9 mouse cellular contexts compared by ENCODE assay signal in the genomic region with DNA sequence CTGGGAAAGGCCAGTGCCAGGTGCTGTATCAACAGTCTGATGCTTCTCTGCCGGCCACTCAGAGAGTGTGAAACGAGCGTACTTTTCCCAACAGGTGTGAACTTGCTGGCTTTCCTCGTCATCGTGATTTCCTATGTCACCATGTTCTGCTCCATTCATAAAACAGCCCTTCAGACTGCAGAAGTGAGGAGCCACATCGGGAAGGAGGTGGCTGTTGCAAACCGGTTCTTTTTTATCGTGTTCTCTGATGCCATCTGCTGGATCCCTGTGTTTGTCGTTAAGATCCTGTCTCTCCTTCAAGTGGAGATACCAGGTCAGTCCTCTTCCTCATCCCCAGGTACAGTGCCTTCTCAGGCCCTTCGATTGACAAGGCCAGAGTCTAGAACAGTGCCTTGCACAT. TPM values are rescaled to one million over a fixed set of nuclear protein-coding genes. Genes with fewer than 3 reads are reported as not detected.
DNase-seq lines count a peak whose midpoint lies in the region; ATAC-seq lines count a peak whose summit lies in the region.
"Had no signal": no experiment of that assay in that cellular context is flagged by ENCODE, and none has a peak within 500 bp of the region (broad histone marks: within the 10 kb centered on the region; RNA-seq: fewer than 3 reads in every experiment).

No protein-coding gene starts in this region.

- DNase-seq in embryo, embryonic 10 days (ENCODE audit: low spot score), result peak; percentile 50
- no peak for DNase-seq in embryo, embryonic 9.5 days (ENCODE audit: extremely low spot score)
- DNase-seq in midbrain, embryonic 10.5 days (ENCODE audit: low spot score), result no peak
- DNase-seq in layer of hippocampus, adult 11-12 months (ENCODE audit: low spot score), result peak; percentile 53
- DNase-seq in urinary bladder, postnatal 25 days (ENCODE audit: low spot score), result no peak
- no peak for DNase-seq in urinary bladder, postnatal 10 days (ENCODE audit: low spot score)

- no peak overlapping the region for H3K4me3 ChIP-seq in midbrain, embryonic 13.5 days (replicated peaks)
- no peak overlapping the region for H3K4me3 ChIP-seq in midbrain, embryonic 10.5 days
- H3K4me3 ChIP-seq in midbrain, embryonic 16.5 days (ENCODE audit: low read depth, low read length), result peak overlapping the region; percentile 15; the same call in 1 of the 2 replicates

- no peaks in the 10 kb centered on the region for H3K4me1 ChIP-seq in midbrain, embryonic 13.5 days (replicated peaks)
- H3K4me1 ChIP-seq in midbrain, embryonic 10.5 days, result 0 out of 2 replicates have a peak, but pooled peaks cover 3% of the 10 kb centered on the region
- H3K4me1 ChIP-seq in midbrain, embryonic 16.5 days (ENCODE audit: control insufficient read depth, insufficient read depth, low read length), result peaks cover 3% of the 10 kb centered on the region; the same call in 1 of the 2 replicates

- H3K27ac ChIP-seq in midbrain, embryonic 13.5 days, result no peak overlapping the region
- no peak overlapping the region for H3K27ac ChIP-seq in midbrain, embryonic 10.5 days (replicated peaks)
- H3K27ac ChIP-seq in midbrain, embryonic 16.5 days (ENCODE audit: low read length), result no peak overlapping the region

- no peaks in the 10 kb centered on the region for H3K36me3 ChIP-seq in midbrain, embryonic 13.5 days
- no peaks in the 10 kb centered on the region for H3K36me3 ChIP-seq in midbrain, embryonic 10.5 days
- no peaks in the 10 kb centered on the region for H3K36me3 ChIP-seq in midbrain, embryonic 16.5 days (ENCODE audit: control insufficient read depth, insufficient read depth, low read length)

- 21% methylated on average over 10 of the region's 10 CpGs for whole genome bisulfite sequencing in midbrain, embryonic 13.5 days
- WGBS in midbrain, embryonic 10.5 days, result 26% methylated on average over 10 of the region's 10 CpGs
- WGBS in midbrain, embryonic 16.5 days, result 22% methylated on average over 10 of the region's 10 CpGs

- no peaks in the 10 kb centered on the region for H3K27me3 ChIP-seq in midbrain, embryonic 13.5 days
- no peaks in the 10 kb centered on the region for H3K27me3 ChIP-seq in midbrain, embryonic 10.5 days (ENCODE audit: low read depth, poor library complexity, severe bottlenecking)
- H3K27me3 ChIP-seq in midbrain, embryonic 16.5 days (ENCODE audit: control insufficient read depth, insufficient read depth, low read depth, low read length), result no peaks in the 10 kb centered on the region
- H3K27me3 ChIP-seq: CH12.LX had no signal

- no peak for ATAC-seq in midbrain, embryonic 13.5 days
- peak; percentile 62 for ATAC-seq in midbrain, embryonic 16.5 days

- H3K4me2 ChIP-seq in midbrain, embryonic 13.5 days (replicated peaks), result peak overlapping the region; percentile 26; the same call in 1 of the 2 replicates
- peak overlapping the region; percentile 47 for H3K4me2 ChIP-seq in midbrain, embryonic 16.5 days (ENCODE audit: low read length)

- H3K9ac ChIP-seq in midbrain, embryonic 13.5 days (replicated peaks), result no peak overlapping the region
- no peak overlapping the region for H3K9ac ChIP-seq in midbrain, embryonic 16.5 days (ENCODE audit: low read depth, low read length)

- H3K9me3 ChIP-seq in midbrain, embryonic 13.5 days, result no peaks in the 10 kb centered on the region
- no peaks in the 10 kb centered on the region for H3K9me3 ChIP-seq in midbrain, embryonic 10.5 days (replicated peaks)
- no peaks in the 10 kb centered on the region for H3K9me3 ChIP-seq in midbrain, embryonic 16.5 days (replicated peaks; ENCODE audit: control insufficient read depth, low read length, poor library complexity, severe bottlenecking)

RNA-seq across cellular contexts. Expression of a gene that starts 48.4 kb away (rescaled TPM):
- 35.4 and 37.4 TPM in 2 replicates for polyA plus RNA-seq in midbrain, embryonic 13.5 days (2015; fragmentation: Nextera tagmentation; extraction: Ambion mirVana)
- 3.4 and 6.7 TPM in 2 replicates for polyA plus RNA-seq in midbrain, embryonic 10.5 days (2016; fragmentation: Nextera tagmentation; extraction: Ambion mirVana)
- polyA plus RNA-seq in midbrain, embryonic 16.5 days (2015; fragmentation: Nextera tagmentation; extraction: Ambion mirVana), result 60.0 and 64.1 TPM in 2 replicates

RNA-seq across cellular contexts. Expression of a gene that starts 51.6 kb away (rescaled TPM):
- 0.43 and 0.58 TPM in 2 replicates for polyA plus RNA-seq in midbrain, embryonic 13.5 days (2015; fragmentation: Nextera tagmentation; extraction: Ambion mirVana)
- polyA plus RNA-seq in midbrain, embryonic 10.5 days (2016; fragmentation: Nextera tagmentation; extraction: Ambion mirVana), result 0.62 and 0.64 TPM in 2 replicates
- 1.1 and 1.9 TPM in 2 replicates for polyA plus RNA-seq in midbrain, embryonic 16.5 days (2015; fragmentation: Nextera tagmentation; extraction: Ambion mirVana)

Comparison
In these comparisons a context has a peak if more than half of its experiments do, and no peak if none do; other contexts are left out.
1. DNase-seq: peak in embryo, embryonic 10 days (single experiment) and layer of hippocampus, adult 11-12 months (single experiment); none in embryo, embryonic 9.5 days (single experiment), midbrain, embryonic 10.5 days (single experiment), urinary bladder, postnatal 25 days (single experiment) and urinary bladder, postnatal 10 days (single experiment).